Mouse (Mus musculus): ENCODE measurements around the gene Pdzd9.
"Not testable (repeated sequence)": the region's sequence is repeated elsewhere in the genome, so short reads cannot be mapped to it uniquely, and the experiment has no call there.

Pdzd9 gene

DNA sequence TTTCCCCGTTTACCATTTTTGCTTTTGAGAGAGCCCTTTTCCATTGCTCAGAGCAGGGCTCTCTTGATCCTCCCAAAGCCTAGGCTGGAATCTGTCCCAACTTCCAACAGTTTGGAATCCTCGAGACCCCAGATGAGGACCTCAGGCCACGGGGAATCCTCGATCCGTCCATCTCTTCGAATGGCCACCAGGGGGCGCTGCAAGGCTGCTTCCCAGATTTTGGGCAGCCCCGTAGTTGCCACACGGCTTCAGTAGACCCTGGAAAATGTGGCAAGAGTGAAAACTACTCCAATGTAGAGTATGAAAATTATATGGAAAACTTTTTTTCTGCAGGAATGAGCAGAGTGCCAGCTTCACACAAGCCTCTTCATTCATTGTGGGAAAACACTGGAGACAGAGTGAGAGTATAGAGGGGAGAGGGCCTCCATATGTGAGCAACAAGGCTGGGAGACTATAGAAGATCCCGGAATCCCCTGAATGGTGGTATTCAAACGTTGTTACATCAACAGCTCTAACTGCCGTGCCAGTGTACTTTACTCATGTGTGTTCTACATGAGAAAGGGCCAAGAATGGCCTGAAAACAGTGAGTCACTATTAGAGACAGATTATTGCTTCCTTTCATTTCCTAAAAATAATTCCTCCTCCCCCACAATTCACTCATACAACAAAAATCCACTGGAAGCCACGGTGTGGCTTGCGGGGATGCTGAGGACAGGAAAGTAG is at the start of gene Pdzd9:
Gene Pdzd9, minus strand, starts transcription at position 191 of the 723 bp plus-strand sequence.
- no peak for DNase-seq (ENCODE audit: low read depth, low spot score)

DNA sequence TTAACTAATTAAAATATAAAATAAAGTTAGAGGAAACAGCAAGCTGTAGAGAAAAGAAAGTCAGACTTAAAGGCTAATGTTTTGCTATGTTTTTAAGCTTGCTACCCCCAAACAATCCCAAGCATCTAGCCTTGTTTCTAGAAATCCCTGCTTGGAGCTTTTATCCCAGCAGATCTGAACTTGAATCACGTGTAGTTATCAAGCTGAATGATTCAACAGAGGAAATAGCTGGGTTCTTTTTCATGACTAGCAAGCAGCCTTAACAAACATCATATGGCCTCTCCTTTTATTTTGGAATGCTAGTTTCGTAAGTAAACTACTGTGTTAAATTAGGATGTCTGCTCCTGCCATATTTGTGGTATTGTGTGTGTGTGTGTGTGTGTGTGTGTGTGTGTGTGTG is 47.1 kb upstream of the Pdzd9 start:
- DNase-seq (ENCODE audit: low read depth, low spot score) = no peak

DNA sequence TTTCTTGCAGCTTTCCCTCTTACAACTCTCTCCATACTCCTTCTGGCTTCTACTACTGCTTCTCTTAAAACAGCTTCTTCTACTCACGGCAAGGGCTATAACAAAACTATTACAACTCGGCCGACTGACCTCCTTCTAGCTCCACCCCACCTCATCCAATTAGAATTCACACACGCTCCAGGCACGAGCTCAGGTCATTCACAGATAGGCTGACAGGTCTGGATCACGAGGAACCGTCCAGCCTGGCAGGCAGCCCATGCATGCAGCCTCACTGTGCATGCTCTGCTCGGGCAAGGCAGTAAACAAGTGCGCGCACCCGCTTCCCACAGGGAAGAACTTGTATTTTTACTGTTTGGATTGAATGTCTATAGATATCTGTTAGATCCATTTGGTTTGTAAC is 43.8 kb upstream of the Pdzd9 start:
- DNase-seq (ENCODE audit: low read depth, low spot score) = not testable (repeated sequence)

DNA sequence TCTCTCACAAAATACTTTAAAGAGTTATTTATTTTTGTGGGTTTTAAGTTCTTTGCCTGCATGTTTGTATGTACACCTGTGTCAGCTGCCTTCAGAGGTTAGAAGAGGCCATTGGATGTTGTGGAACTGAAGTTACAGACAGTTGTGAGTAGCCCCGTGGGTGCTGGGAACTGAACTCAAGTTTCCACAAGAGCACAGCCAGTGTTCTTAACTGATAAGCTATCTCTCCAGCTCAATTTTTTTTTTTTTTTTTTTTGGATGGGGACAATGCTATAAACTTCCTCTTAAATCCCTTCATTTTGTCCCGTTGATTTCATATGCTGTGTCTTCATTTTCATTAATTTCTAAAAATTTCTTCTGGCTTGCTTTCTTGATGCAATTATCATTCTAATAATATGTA is 43.1 kb upstream of the Pdzd9 start:
- DNase-seq (ENCODE audit: low read depth, low spot score) = no peak

DNA sequence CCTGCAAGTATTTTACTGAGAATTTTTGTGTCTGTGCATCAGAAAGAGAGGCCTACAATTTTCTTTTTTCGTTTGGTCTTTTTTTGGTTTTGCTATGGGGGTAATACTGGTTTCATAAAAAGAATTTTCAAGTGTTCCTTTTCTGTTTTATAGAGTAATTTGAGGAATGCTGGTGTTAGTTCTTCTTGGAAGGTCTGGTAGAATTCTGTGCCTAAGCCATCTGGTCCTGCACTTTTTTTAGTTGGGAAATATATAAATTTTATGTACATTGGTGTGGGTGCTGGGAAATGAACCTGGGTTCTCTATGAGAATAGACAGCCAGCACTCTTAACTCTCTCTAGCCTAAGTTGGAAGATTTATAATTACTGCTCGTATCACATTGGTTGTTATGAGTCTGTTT is 41.9 kb upstream of the Pdzd9 start:
- peak; percentile 81 for DNase-seq (ENCODE audit: low read depth, low spot score)

DNA sequence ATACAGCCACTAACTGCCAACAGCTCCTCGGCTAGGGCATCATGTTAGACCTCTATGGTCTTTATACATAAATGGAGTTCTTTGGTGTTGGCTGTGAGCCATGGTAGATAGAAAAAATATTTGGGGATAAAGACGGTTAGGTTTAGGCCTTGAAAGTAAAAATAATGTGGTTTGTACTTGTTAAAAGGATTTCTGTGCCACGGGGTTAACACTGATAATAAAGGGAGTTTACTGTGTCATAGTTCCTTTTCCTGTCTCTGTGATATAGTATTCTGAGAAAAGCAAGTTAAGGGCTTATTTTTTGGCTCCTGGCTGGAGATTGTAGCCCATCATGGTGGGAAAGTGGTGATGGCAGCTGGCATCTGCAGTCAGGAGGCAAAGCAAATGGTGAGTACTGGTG is 33.7 kb upstream of the Pdzd9 start:
- DNase-seq (ENCODE audit: low read depth, low spot score) = no peak

DNA sequence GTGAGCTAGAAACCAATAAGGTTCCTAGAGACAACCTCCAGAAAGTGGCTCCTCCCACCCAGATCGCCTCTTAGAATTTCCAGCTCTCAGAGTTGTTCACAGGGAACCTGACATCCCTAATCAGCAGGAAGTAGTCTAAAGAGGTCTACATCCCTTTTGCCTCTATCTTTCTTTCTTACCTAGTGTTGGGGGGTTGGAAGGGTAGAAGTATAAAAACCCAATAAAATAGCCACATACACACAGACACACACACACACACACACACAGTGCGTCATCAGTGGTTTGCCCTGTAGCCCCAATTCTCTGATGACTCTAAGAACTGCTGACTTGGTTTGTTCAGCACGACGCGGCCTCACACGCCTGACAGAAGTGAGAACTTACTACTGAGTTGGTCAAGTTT is 29.4 kb upstream of the Pdzd9 start:
- no peak for DNase-seq (ENCODE audit: low read depth, low spot score)

DNA sequence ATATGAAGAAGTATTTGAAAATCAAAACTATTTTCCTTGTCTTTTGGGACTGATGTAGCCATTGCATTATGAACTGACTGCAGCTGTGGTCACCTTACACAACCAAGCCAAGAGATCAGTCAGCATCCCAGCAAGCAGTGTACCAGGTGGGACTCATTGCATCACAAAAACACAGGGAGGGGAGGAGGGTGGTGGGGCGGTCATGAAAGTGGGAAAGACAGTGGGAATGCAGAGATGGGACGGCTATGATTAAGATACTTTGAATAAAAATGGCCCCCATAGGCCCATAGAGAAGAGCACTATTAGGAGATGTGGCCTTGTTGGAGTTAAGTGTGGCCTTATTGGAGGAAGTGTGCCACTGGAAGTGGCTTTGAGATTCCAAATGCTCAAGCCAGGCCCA is 26.2 kb upstream of the Pdzd9 start:
- no peak for DNase-seq (ENCODE audit: low read depth, low spot score)

DNA sequence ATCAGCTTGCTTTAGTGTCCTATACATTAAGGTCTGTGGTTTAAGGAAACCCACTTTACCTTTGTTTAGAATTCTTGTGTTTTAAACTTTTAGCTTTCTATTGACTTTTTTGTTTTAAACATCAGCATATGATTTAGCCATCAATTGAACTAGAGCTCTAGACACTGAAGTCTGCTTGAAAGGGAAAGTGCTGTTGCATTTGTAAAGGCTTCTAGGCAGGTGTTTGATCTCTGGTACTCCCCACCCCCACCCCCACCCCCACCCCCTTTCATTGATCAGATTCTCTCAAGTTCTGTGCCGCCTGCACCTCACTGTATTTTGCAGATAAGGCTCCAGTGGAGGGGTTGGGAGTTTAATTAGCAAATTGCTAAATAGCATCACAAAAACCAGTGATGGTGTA is 25.5 kb upstream of the Pdzd9 start:
- no peak for DNase-seq (ENCODE audit: low read depth, low spot score)

DNA sequence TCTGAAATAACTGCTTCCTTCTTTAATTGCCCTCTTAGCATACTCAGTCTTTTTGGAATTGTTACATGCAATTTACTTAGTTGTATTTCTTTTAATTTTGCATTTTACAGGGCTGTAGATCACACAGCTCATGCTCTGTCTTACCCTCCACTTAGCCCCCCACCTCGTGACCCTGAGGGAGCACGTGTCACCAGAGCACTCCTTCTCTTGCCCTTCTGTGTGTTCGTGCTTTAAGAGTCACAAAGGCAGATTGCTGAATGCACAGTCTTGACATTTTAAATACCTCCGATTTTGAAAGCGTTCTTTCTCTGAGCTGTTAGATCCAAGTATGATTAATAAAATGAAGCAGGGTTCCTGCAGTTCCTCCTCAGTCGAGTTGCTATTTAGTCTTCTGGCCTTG is 25.1 kb upstream of the Pdzd9 start:
- DNase-seq (ENCODE audit: low read depth, low spot score) = no peak

DNA sequence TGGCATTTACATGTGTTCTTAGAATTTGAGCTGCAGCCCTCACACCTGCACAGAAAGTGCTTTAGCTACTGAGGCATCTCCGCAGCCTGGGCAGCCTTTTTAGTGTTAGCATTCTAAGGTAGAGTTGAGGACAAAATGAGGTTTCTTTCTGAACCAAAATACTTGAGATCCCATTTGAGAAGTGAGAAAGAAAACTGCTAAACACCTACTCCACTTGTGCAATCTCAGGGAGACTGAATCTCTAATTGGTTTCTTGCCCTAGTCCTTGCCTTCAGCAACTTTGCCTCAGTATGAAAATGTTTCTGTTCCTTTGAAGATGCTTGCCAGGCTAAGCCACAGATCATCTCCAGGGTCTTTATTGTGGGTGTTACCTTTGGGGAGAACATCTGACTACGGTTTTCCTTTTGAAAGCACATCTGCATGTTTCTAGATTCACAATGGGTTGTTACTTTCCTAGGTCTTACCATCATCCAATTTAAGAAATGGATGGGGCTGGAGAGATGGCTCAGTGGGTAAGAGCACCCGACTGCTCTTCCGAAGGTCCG is 23.8 kb upstream of the Pdzd9 start:
- DNase-seq (ENCODE audit: low read depth, low spot score) = no peak

DNA sequence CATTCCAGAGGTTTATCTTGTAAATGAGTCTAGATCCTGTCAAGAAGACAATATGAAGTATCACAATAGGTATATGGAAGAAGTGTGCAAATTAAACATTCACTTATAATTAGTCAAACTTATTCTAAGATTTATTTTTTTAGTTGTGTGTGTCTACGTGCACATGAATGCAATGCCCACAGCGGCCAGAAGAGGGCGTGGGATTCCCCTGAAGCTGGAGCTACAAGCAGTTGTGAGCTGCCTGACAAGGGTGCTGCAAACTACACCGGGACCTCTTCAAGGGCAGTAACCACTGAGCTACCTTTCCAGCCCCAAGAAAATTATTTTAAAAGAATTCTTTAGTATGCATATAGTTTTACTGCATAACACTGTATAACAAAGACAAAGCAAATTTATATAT is 20.5 kb upstream of the Pdzd9 start:
- DNase-seq (ENCODE audit: low read depth, low spot score) = no peak

DNA sequence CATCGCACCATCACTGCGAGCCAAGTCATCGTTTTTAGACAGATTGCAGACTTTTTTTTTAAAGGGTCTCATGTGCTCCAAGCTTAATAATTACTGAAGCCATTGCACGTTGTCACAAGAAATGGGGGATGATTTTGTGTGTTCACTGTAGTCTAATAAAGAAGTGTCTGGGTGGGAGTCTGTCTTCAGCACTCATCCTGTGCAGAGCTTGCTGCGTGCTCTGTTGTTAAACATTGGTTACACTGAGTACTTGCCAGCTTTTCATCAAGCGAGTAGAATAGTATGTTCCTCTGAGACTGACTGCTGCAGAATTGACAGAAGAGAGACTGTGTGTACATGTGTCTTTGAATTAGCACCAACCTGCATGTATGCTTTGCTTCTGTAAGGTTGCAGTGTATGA is 15.1 kb upstream of the Pdzd9 start:
- DNase-seq (ENCODE audit: low read depth, low spot score) = no peak

DNA sequence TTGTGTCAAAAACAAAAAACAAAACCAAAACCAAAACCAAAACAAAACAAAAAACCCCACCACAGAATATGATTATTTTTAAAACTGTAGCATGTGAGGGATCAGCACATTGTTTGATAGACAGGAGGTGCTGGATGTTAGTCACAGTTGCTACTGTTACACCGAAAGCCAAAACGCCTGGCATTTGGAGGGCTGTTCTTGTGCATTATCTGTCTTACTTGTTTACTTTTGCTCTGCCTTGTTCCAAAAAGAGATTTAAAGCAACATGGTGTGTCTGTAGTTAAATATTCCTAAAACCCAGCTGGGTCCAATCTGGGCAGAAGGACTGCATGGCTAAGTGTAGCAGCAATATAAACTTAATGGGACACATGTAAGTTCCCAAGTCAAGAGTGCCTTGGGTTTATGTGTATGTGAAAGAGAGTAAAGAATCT is 14.6 kb upstream of the Pdzd9 start:
- DNase-seq (ENCODE audit: low read depth, low spot score) = no peak

DNA sequence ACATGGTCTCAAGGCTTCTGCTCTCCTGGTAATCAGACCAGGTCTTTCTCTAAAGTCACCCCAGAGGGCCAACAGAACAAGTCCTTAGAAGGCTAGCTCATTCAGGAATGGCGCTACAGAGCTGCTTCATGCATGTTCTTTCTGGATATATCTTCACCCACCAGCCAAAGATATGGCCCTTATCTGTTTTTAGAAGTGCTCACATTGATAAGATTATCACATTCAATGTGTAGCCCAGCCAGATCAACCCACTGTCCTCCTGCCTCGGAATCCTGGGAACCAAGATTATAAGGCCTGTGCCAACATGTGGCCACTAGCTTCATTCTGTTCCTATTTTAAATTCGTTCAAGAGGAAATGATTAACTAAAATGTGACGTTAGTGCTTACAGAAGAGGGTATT is 11.9 kb upstream of the Pdzd9 start:
- no peak for DNase-seq (ENCODE audit: low read depth, low spot score)

DNA sequence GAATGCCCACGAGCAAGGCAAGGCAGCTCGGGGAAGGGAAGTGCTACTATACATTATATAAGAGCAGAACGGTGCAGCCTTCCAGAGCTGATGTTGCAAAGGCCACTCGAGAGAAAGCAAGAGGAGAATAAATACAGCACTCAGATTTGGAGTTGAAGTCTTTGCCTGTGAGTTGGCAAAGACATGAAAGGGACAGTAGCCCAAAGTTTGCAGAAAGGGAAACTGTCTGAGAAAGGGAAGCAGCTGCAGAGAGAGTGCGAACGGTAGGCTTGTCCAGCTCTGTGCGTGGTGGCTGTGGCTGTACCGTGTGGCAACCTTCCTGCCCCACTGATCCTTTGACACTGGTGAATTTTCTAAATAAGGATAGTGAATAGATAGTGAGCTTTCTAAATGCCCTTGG is 8.9 kb upstream of the Pdzd9 start:
- no peak for DNase-seq (ENCODE audit: low read depth, low spot score)

DNA sequence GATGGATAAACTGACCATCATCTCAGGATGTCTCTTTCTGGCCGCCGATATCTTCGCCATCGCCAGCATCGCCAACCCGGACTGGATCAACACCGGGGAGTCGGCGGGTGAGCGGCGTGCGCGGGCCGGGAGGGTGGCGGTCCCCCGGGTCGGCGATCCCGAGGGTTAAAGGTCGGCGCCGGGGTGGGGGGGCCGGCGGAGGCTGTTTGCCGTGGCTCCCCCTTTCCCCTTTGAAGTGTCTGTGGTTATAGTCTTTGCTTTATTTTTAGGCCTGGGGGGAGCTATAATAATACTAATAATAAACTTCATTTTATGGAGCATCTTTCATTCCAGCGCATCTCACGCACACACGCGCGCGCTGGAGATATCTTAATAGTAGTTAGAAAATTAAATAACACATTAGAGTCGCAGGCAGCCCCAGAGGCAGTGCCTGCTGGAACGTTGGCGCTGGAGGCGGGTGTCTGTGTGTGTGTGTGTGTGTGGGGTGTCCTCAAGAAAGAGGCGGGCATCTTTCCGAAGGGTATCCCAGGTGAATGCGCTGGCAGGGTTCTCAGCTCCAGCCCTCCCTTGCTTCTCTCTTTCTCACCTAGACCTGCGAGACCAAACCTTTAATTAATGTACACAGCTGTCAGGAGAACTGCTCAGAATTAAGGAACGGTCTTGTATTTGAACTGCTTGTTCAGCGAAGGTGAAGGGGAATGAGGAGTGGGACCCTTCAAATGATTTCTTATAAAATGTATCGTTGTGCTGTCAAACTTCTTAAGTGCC is 7.8 kb upstream of the Pdzd9 start:
- DNase-seq (ENCODE audit: low read depth, low spot score) = no peak

DNA sequence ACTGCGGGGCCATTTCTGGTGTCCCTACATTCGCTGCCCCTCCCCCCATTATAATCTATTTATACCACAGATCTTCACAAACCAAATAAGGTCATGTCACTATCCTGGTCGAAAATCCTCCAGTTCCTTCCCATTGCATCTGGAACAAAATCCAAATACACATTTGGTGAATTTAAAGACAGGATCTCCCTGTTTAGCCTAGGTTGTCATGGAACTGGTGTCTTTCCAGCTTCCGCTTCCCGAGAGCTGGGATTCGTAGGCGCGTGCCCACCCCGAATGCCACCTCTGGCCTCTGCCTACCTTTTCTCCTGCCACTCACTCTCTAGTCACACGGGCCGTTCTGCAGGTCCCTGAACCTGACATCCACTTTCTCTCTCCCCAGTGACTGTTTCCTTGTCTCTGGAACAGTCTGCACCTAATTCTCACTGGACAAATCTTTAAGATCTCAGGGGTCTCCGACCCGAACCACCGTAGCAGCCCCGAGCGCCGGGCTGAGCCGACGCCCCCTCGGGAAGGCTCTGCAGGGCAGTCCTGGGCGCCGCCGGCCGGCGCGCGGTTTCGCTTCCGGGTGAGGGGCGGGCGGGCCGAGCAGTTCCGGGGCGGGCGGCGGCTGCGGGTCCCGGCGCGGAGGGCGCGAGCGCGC is 7.0 kb upstream of the Pdzd9 start, which contains the start of gene Mosmo:
Gene Mosmo, plus strand, starts transcription at position 618 of the 643 bp plus-strand sequence.
- no peak for DNase-seq (ENCODE audit: low read depth, low spot score)

DNA sequence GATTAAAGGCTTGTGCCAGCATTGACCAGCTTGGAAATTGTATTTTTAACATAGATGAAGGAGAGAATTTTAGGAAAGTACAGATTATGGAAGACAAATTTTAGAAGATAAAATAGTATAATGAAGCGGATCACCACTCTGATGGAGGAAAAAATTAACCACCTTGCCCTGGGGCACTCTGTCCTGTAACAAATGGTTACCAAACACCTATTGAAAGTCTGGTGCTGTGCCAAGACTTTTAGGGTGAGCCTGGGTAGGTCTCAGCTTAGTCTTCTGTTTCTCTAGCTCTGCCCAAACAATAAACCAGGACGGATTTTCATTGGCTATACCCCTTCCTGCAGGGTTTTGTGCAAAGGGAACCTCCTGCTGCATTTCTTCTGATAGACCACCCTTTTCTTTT is 1.1 kb upstream of the Pdzd9 start:
- DNase-seq (ENCODE audit: low read depth, low spot score) = no peak

DNA sequence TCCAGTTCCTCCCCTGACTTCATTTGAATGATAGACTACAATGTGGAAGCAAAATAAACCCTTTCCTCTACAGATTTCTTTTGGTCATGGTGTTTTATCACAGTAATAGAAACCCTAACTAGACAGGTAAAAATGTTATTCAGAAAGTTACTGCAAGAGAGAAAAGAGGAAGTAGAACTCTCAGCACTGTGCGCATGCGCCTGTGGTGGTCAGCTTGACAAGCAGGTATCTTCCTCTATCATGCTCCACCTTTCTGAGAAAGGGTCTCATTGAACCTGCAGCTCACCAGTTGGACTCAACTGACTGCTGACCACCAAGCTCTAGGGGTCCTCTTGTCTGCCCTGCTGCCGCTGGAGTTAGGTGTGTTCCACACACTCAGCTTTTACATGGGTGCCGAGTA is 8.1 kb downstream of the Pdzd9 start:
- DNase-seq (ENCODE audit: low read depth, low spot score) = no peak

DNA sequence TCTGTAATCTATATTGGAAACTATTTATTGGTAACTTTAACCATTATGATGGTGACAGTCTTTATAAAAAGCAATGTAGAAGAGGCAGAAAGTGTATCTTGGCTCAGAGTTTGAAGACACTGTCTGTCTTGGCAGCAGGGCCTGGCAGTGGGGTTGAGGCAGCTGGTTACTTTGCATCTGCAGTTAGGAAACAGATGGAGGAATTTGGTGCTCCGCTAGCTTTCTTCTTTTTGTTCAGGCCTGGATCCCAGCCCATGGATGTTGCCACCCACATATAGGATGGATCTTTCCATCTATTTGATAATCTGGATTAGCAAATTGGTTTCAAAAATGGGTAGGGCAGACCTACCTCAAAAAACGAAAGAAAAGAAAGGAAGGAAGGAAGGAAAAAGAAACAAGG is 22.3 kb downstream of the Pdzd9 start:
- DNase-seq (ENCODE audit: low read depth, low spot score) = peak; percentile 79

DNA sequence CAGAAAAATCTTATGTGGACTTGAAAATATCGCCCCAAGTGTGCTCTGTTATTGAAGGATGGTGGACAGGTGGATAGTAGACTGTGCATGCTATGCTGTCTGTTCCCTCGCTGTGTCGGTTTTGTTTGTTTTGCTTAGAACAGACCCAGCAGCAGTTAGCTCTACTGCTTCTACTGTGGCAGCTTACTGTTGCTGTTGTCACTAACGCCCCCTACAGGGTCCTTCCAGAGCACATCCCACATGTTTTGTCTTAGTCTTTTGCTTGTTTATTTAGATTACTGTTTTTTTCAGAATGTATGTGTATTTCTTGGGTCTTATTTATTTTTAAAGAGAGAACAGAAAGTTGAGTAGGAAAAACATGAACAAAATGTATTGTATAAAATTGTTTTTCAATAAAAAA is 26.9 kb downstream of the Pdzd9 start:
- DNase-seq (ENCODE audit: low read depth, low spot score) = no peak

DNA sequence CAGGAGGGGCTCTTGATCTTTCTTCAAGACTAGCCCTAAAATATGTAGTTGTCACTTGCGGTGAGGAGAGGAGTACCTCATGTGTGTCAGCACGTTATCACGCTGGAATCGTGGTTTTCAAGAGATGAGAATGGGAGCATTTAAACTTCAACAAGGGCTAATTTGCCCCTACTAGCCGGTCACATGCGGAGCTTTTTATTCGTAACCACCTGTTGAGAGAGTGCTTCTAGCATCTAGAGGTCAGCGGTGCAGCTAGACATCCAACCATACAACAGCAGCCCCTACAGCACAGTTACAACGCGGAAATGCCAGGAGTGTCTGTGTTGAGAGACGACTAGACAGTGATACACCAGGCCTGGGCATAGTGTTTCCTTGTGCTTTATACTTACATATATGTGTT is 34.3 kb downstream of the Pdzd9 start:
- no peak for DNase-seq (ENCODE audit: low read depth, low spot score)
